Mouse (Mus musculus) lung, postnatal 0 days (tissue): ENCODE measurements around the gene Zfp799. TPM values are rescaled to one million over a fixed set of nuclear protein-coding genes. Genes with fewer than 3 reads are reported as not detected.

ENCODE experiments used
- ATAC-seq: fragments of 200-750 bp; cut with Nextera tagmentation; 2 replicates; pipeline ENCODE4 v1.8.0; 2017; ENCODE audit warnings: moderate library complexity
- DNase-seq: peaks from one replicate; pipeline ENCODE4 v3.0.0-alpha.2; 2016; ENCODE audit warnings: low spot score
- H3K27ac ChIP-seq: fragments of 300-500 bp; sonication (generic); 2 replicates; pipeline ENCODE4 v1.5.1; 2014; ENCODE audit warnings: antibody characterized with exemption, mild to moderate bottlenecking, low read length, mixed read lengths
- H3K27me3 ChIP-seq: fragments of 300-500 bp; sonication (generic); replicated peaks from 2 replicates; pipeline ENCODE4 v1.6.1; 2014; ENCODE audit warnings: low read length, mixed read lengths; ENCODE audit not compliant: insufficient read depth
- H3K36me3 ChIP-seq: fragments of 300-500 bp; sonication (generic); 2 replicates; pipeline ENCODE4 v1.6.1; 2014; ENCODE audit warnings: low read length, mixed read lengths; ENCODE audit not compliant: insufficient read depth
- H3K4me1 ChIP-seq: fragments of 300-500 bp; sonication (generic); 2 replicates; pipeline ENCODE4 v1.6.1; 2014; ENCODE audit warnings: antibody characterized with exemption, low read depth, low read length, mixed read lengths; ENCODE audit not compliant: insufficient read depth
- H3K4me2 ChIP-seq: fragments of 300-500 bp; sonication (generic); replicated peaks from 2 replicates; pipeline ENCODE4 v1.6.1; 2014; ENCODE audit warnings: low read depth, mild to moderate bottlenecking, low read length, moderate library complexity, mixed read lengths
- H3K4me3 ChIP-seq: fragments of 300-500 bp; sonication (generic); 2 replicates; pipeline ENCODE4 v1.5.1; 2014; ENCODE audit warnings: low read depth, low read length
- H3K9ac ChIP-seq: fragments of 300-500 bp; sonication (generic); replicated peaks from 2 replicates; pipeline ENCODE4 v1.6.1; 2014; ENCODE audit warnings: low read depth, mild to moderate bottlenecking
- H3K9me3 ChIP-seq: fragments of 300-500 bp; sonication (generic); 2 replicates; pipeline ENCODE4 v1.6.1; 2016; ENCODE audit warnings: low read length, mixed read lengths
- CTCF ChIP-seq: IDR thresholded peaks from 2 replicates; pipeline ENCODE4 v1.5.1; 2016; ENCODE audit warnings: antibody characterized with exemption, mild to moderate bottlenecking
- EP300 ChIP-seq: IDR thresholded peaks from 2 replicates; pipeline ENCODE4 v1.6.1; 2016; ENCODE audit warnings: antibody characterized with exemption, mild to moderate bottlenecking, control low read depth
- WGBS: fragments of 180-500 bp; shearing (Covaris S2); extraction: QIAGEN DNeasy Blood & Tissue Kit; methylation state at CpG from one replicate; pipeline ENCODE4 v1.1.7; 2014; 5-methylcytosine and 5-hydroxymethylcytosine counted together
- polyA plus RNA-seq: library from polyadenylated mRNA; unstranded; fragments of >200 nt; fragmentation: Nextera tagmentation; extraction: Ambion mirVana; gene quantifications from 2 replicates; pipeline ENCODE4 v1.2.1, GENCODE M21; 2015

The Zfp799 gene
- polyA plus RNA-seq, 1 experiment from 2014 or later = 5.6 TPM

GRCm38 (mm10) chr17:32851581-32851980 is 21.5 kb upstream of the Zfp799 start:
- no peak for ATAC-seq
- no peak for DNase-seq
- TF ChIP-seq EP300 (no peak), CTCF (no peak)
- H3K27me3 ChIP-seq = no peaks in the 10 kb centered on the region
- H3K9ac ChIP-seq = no peak overlapping the region
- H3K9me3 ChIP-seq = no peaks in the 10 kb centered on the region
- 58% methylated on average over 7 of the region's 7 CpGs for WGBS
- H3K4me1 ChIP-seq = no peaks in the 10 kb centered on the region
- H3K4me2 ChIP-seq = no peak overlapping the region
- no peaks in the 10 kb centered on the region for H3K36me3 ChIP-seq
- H3K27ac ChIP-seq = no peak overlapping the region
- H3K4me3 ChIP-seq = no peak overlapping the region

DNA sequence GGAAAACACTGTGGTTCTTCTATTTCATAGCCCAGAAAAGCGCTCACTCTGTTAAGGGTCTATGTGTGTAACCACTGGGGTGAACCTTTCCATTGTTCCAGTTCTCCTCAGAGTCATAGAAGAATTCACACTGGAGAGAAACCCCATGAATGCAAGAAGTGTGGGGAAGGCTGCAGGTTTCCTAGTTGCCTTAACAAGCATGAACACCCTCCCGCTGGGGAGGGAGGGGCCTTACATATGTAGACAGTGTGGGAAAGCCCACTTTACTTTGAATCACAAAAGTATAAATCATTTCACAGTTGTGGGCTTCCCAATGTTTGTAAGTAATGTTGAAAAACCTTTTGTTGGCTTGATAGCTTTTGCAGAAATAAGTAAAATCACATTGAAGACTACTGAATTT is 11.3 kb upstream of the Zfp799 start:
- no peak for DNase-seq
- no peaks in the 10 kb centered on the region for H3K9me3 ChIP-seq
- WGBS = 70% methylated on average over 2 of the region's 2 CpGs
- no peak overlapping the region for H3K9ac ChIP-seq
- no peak for ATAC-seq
- H3K4me1 ChIP-seq = no peaks in the 10 kb centered on the region
- no peaks in the 10 kb centered on the region for H3K36me3 ChIP-seq
- no peak overlapping the region for H3K4me3 ChIP-seq
- H3K27ac ChIP-seq = no peak overlapping the region
- no peak overlapping the region for H3K4me2 ChIP-seq
- no peaks in the 10 kb centered on the region for H3K27me3 ChIP-seq
- no peak for TF ChIP-seq EP300
- TF ChIP-seq CTCF = no peak

DNA sequence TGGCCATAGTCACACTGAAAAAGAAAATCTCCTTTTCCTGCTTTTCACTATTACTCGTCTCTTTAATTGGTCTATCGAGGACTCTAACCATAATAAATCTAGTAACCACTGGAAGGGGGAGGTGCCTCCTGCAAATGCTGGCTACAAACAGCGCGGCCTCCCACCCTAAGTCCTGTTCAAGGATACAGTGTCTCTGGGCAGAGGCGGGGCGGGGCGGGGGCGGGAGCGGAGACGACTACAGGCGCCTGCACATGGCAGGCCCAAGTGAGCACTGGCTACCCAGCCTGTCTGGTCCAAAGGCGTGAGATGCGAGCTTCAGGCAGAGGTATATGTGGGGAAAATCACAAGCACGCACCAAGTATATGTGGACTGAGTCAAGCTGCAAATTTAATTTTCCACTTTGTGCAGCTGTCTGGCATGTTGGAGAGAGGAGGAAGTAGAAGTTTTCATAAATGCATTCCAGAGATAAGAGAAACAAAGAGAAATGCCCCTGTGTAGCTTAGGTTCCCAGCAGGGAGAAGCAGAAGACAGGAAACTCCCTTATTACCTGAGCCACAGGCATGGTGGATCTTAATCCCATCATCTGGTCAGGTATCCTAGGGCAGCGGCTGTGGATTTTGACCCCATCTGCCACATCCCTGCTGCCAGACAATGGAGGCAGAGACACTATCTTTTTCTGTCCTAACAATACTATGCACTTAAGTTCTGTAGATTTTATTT is 9.2 kb upstream of the Zfp799 start:
- ATAC-seq (no peak), DNase-seq (peak; percentile 9)
- 26% methylated on average over 15 of the region's 15 CpGs for WGBS
- Histone ChIP-seq H3K4me2 (no peak overlapping the region; the same call in 1 of the 2 replicates), H3K4me3 (no peak overlapping the region), H3K36me3 (no peaks in the 10 kb centered on the region), H3K4me1 (no peaks in the 10 kb centered on the region), H3K27ac (no peak overlapping the region), H3K9ac (no peak overlapping the region), H3K27me3 (no peaks in the 10 kb centered on the region), H3K9me3 (no peaks in the 10 kb centered on the region)
- TF ChIP-seq EP300 (no peak), CTCF (no peak)

DNA sequence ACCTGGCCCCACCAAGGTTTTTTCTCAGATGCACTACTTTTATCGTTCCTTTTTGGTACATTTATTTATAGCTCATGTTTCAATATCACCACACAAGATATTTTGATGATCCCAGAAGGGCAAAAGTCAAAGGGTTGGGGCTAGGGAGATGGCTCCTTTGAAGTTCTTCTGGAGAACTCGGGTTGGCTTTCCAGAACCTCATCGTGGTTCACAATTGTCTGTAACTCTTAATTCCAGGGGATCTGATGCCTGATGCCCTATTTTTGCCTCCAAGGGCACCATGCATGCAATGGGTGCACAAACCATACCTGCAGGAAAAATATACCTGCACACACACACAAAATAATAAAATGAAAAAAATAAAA is 339 bp upstream of the Zfp799 start:
- TF ChIP-seq CTCF = no peak
- TF ChIP-seq EP300 = no peak
- Histone ChIP-seq H3K9ac (no peak overlapping the region), H3K4me3 (peak overlapping the region; percentile 60; the same call in 1 of the 2 replicates), H3K4me1 (no peaks in the 10 kb centered on the region), H3K36me3 (no peaks in the 10 kb centered on the region), H3K9me3 (no peaks in the 10 kb centered on the region), H3K27ac (no peak overlapping the region), H3K4me2 (peak overlapping the region; percentile 73), H3K27me3 (no peaks in the 10 kb centered on the region)
- no peak for ATAC-seq
- 31% methylated on average over 3 of the region's 3 CpGs for WGBS
- no peak for DNase-seq

DNA sequence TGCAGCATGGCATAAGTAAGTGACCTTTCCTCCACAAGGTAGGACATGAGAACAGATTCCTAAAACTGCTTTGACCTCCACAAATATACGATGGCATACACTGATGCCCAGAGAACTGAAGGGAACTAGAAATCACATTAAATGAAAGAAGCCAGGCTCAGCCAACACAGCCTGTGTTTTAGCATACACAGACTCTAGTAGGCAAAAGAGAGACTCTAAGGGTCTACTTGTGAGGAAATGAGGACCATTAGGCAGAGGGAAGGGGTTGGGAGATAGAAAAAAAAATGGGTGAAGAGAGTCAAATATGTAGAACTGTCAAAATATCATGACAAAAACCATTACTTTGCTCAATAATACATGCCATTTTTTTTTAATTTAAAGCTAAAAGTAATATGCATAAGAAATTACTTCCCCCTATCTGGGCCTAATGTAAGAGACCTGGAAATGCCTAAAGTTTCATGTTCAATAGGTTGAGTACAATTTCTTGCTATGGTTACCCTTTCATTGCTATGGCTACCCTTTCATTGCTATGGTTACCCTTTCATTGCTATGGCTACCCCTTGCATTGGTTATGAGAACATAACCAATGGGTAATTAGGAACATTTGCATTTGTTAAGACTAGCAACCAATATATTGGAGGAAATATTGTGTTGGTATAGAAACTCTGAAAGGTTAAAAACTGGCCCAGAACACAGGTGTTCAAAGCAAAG is 13.8 kb downstream of the Zfp799 start:
- no peaks in the 10 kb centered on the region for H3K27me3 ChIP-seq
- TF ChIP-seq CTCF (no peak), EP300 (no peak)
- H3K4me3 ChIP-seq = no peak overlapping the region
- no peak overlapping the region for H3K9ac ChIP-seq
- H3K9me3 ChIP-seq = no peaks in the 10 kb centered on the region
- H3K4me2 ChIP-seq = no peak overlapping the region
- DNase-seq = no peak
- no peaks in the 10 kb centered on the region for H3K4me1 ChIP-seq
- no peak for ATAC-seq
- H3K27ac ChIP-seq = no peak overlapping the region
- H3K36me3 ChIP-seq = peaks cover 23% of the 10 kb centered on the region
- WGBS = 96% methylated on average over 1 of the region's 1 CpGs

DNA sequence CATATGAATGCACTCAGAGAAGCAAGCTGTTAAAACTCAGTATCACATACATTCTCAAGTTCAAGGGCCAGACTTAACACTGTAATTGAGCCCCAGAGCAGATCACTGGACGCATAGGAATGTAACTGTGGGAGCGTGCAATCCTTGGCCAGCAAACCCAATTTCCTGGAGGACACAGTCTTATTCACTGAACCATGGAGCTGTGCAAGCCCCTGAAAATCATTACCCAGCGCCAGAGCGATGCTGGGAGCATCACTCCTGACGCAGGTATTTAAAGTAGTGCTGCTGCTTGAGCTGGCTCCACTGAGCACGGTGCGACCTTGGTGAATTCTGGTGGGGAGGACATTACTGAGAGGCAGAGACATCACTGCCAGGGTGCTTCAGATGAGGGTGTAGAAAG is 15.9 kb downstream of the Zfp799 start:
- no peak for ATAC-seq
- H3K36me3 ChIP-seq = peaks cover 5% of the 10 kb centered on the region; the same call in 1 of the 2 replicates
- TF ChIP-seq CTCF (no peak), EP300 (no peak)
- H3K9ac ChIP-seq = no peak overlapping the region
- no peak overlapping the region for H3K4me3 ChIP-seq
- H3K27me3 ChIP-seq = no peaks in the 10 kb centered on the region
- H3K9me3 ChIP-seq = no peaks in the 10 kb centered on the region
- H3K4me2 ChIP-seq = no peak overlapping the region
- WGBS = 77% methylated on average over 7 of the region's 7 CpGs
- no peak overlapping the region for H3K27ac ChIP-seq
- no peak for DNase-seq
- H3K4me1 ChIP-seq = no peaks in the 10 kb centered on the region
